Mouse (Mus musculus) spleen, adult 2 months (tissue): ENCODE measurements around the gene Hs3st3a1. TPM values are rescaled to one million over a fixed set of nuclear protein-coding genes. Genes with fewer than 3 reads are reported as not detected.

Experiments used
- DNase-seq, 2 experiments: peaks; one replicate each; pipeline versions ENCODE4 v3.0.0 to v3.0.0-alpha.2; 2012 to 2021; ENCODE audit warnings: low spot score in 2 of 2, low read depth in 1 of 2
- H3K27ac ChIP-seq: fragments of 200-500 bp; 2 replicates; pipeline ENCODE4 v1.5.1; 2012; ENCODE audit warnings: low read length, inconsistent platforms; ENCODE audit not compliant: insufficient read depth
- H3K27me3 ChIP-seq: fragments of 200-500 bp; 2 replicates; pipeline ENCODE4 v1.6.1; 2012; ENCODE audit warnings: mild to moderate bottlenecking, moderate library complexity, low read length, inconsistent platforms; ENCODE audit not compliant: control insufficient read depth, insufficient read depth
- H3K36me3 ChIP-seq: fragments of 200-500 bp; 2 replicates; pipeline ENCODE4 v1.6.1; 2012; ENCODE audit warnings: mild to moderate bottlenecking, low read length, inconsistent platforms; ENCODE audit not compliant: control insufficient read depth, insufficient read depth
- H3K4me1 ChIP-seq: fragments of 200-500 bp; 2 replicates; pipeline ENCODE4 v1.6.1; 2011; ENCODE audit warnings: inconsistent platforms; ENCODE audit not compliant: control insufficient read depth, insufficient read depth, insufficient read length
- H3K4me3 ChIP-seq: fragments of 200-500 bp; 2 replicates; pipeline ENCODE4 v1.5.1; 2011; ENCODE audit warnings: mild to moderate bottlenecking, inconsistent platforms; ENCODE audit not compliant: insufficient read depth, insufficient read length; ENCODE audit errors: extremely low read depth
- CTCF ChIP-seq: fragments of 200-500 bp; IDR thresholded peaks from 2 replicates; pipeline ENCODE4 v1.5.1; 2011; ENCODE audit warnings: mild to moderate bottlenecking, inconsistent platforms; ENCODE audit not compliant: insufficient read depth, insufficient read length, insufficient replicate concordance; ENCODE audit errors: extremely low read depth
- POLR2A ChIP-seq: fragments of 200-500 bp; IDR thresholded peaks from 2 replicates; pipeline ENCODE4 v1.6.1; 2011; ENCODE audit warnings: low read depth, low read length, inconsistent platforms
- WGBS: fragments of 180-500 bp; shearing (Covaris S2); methylation state at CpG from one replicate; pipeline ENCODE4 v1.1.7; 2018; 5-methylcytosine and 5-hydroxymethylcytosine counted together
- polyA plus RNA-seq: library from polyadenylated mRNA; depleted of rRNA; stranded (reverse); fragments of >200 nt; gene quantifications from 2 replicates; pipeline ENCODE4 v1.2.3, GENCODE M21; 2012

The Hs3st3a1 gene
- polyA plus RNA-seq, 1 experiment, result 3.8 TPM

- TF ChIP-seq POLR2A, result no peak
- TF ChIP-seq CTCF, result no peak
- Histone ChIP-seq H3K36me3 (no peaks in the 10 kb centered on the region), H3K27me3 (no peaks in the 10 kb centered on the region), H3K27ac (no peak overlapping the region), H3K4me3 (no peak overlapping the region), H3K4me1 (no peaks in the 10 kb centered on the region)
- WGBS, result 86% methylated on average over 1 of the region's 1 CpGs
- DNase-seq, result no peak
Observed at GRCm38 (mm10) chr11:64418969-64419368, 16.2 kb upstream of the Hs3st3a1 start.

GRCm38 (mm10) chr11:64435546-64436411 lies 647 bp downstream of the Hs3st3a1 start:
- Histone ChIP-seq H3K27me3 (peaks cover 13% of the 10 kb centered on the region), H3K27ac (peak overlapping the region; percentile 48), H3K4me3 (peak overlapping the region; percentile 41), H3K4me1 (peaks cover 2% of the 10 kb centered on the region; the same call in 1 of the 2 replicates), H3K36me3 (no peaks in the 10 kb centered on the region)
- no peak for TF ChIP-seq CTCF
- no peak for TF ChIP-seq POLR2A
- no peak for DNase-seq
- 2% methylated on average over 81 of the region's 81 CpGs for WGBS

GRCm38 (mm10) chr11:64436412-64436727 lies 1.2 kb downstream of the Hs3st3a1 start, which contains the start of gene F930015N05Rik:
Gene F930015N05Rik, minus strand, starts transcription at chr11:64436653.
- H3K4me1 ChIP-seq, result peaks cover 2% of the 10 kb centered on the region; the same call in 1 of the 2 replicates
- WGBS, result 3% methylated on average over 24 of the region's 24 CpGs
- peaks cover 13% of the 10 kb centered on the region for H3K27me3 ChIP-seq
- no peak for DNase-seq
- peak within 1 kb of the TSS; percentile 41 for H3K4me3 ChIP-seq
- peak within 1 kb of the TSS; percentile 48 for H3K27ac ChIP-seq
- TF ChIP-seq POLR2A (no peak), CTCF (no peak)
- no peaks in the 10 kb centered on the region for H3K36me3 ChIP-seq

- no peak for DNase-seq
- H3K4me3 ChIP-seq, result no peak overlapping the region; the same call in 1 of the 2 replicates
- H3K4me1 ChIP-seq, result peaks cover 2% of the 10 kb centered on the region; the same call in 1 of the 2 replicates
- H3K27ac ChIP-seq, result no peak overlapping the region
- no peaks in the 10 kb centered on the region for H3K36me3 ChIP-seq
- 28% methylated on average over 5 of the region's 5 CpGs for WGBS
- peaks cover 13% of the 10 kb centered on the region for H3K27me3 ChIP-seq
- no peak for TF ChIP-seq CTCF
- TF ChIP-seq POLR2A, result no peak
Observed at GRCm38 (mm10) chr11:64436791-64437298, 1.7 kb downstream of the Hs3st3a1 start.

GRCm38 (mm10) chr11:64437721-64438120 lies 2.6 kb downstream of the Hs3st3a1 start:
- H3K4me3 ChIP-seq, result no peak overlapping the region
- WGBS, result 92% methylated on average over 3 of the region's 3 CpGs
- no peaks in the 10 kb centered on the region for H3K36me3 ChIP-seq
- TF ChIP-seq POLR2A, result no peak
- H3K27ac ChIP-seq, result no peak overlapping the region
- no peak for DNase-seq
- peaks cover 13% of the 10 kb centered on the region for H3K27me3 ChIP-seq
- H3K4me1 ChIP-seq, result peaks cover 2% of the 10 kb centered on the region; the same call in 1 of the 2 replicates

- Histone ChIP-seq H3K27me3 (peaks cover 13% of the 10 kb centered on the region), H3K4me3 (no peak overlapping the region), H3K36me3 (no peaks in the 10 kb centered on the region), H3K4me1 (peaks cover 2% of the 10 kb centered on the region; the same call in 1 of the 2 replicates), H3K27ac (no peak overlapping the region)
- no peak for DNase-seq
- WGBS, result 24% methylated on average over 3 of the region's 3 CpGs
- TF ChIP-seq CTCF (no peak), POLR2A (no peak)
Observed at GRCm38 (mm10) chr11:64438909-64439308, 3.8 kb downstream of the Hs3st3a1 start.

- Histone ChIP-seq H3K4me3 (no peak overlapping the region), H3K27me3 (no peaks in the 10 kb centered on the region), H3K36me3 (no peaks in the 10 kb centered on the region), H3K4me1 (no peaks in the 10 kb centered on the region), H3K27ac (no peak overlapping the region)
- no peak for DNase-seq
- no peak for TF ChIP-seq CTCF
- TF ChIP-seq POLR2A, result no peak
- WGBS, result 51% methylated on average over 8 of the region's 8 CpGs
Observed at GRCm38 (mm10) chr11:64442119-64442518, 7.0 kb downstream of the Hs3st3a1 start.
